Mouse (Mus musculus) ovary, adult 18-20 months (tissue): ENCODE results near the gene Clec4e.
"Not testable (repeated sequence)": the region's sequence is repeated elsewhere in the genome, so short reads cannot be mapped to it uniquely, and the experiment has no call there.

Experiments
- DNase-seq: peaks from one replicate; pipeline ENCODE4 v3.0.0; 2022; ENCODE audit warnings: low spot score, mixed read lengths

Clec4e gene

GRCm38 (mm10) chr6:123289753-123290152, at the start of gene Clec4e:
TSS of gene Clec4e (minus strand) at chr6:123289870.
- no peak for DNase-seq

DNA sequence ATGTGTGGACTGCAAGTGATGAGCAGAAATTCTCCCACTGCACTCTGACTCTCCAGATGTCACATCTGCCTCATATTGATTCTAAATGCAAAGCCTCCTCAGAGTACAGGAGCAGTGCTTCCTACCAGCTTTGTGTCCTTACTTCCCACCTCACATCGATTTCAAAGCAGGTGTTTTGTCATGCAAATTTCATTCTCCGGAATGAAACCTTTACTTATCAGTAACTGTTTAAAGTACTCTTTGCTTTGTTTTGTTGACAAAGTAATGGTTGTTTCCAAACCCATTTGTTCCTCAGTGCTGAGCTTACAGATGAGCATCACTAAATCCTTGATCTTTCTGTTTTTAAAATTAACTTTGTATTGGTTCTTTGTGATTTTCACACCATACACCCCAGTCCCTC, 42.8 kb upstream of the Clec4e start:
- no peak for DNase-seq

DNA sequence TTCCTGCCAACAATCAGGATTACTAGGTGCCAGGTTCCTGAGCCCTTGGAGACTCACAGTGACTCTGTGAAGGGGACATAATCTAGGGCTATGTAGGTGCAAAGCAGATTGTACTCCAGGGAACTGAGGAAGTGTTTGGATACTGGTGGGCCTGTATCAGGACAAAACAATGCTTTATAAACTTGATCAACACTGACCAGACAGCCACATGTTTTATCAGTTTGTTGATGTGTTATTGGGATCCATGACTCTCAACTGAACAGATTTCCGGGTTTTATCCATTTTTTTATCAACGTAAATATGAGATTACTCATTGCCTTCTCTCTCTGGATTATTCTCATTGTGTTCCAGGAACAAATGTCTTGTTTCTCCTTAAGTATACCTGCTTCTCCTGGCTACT, 18.4 kb upstream of the Clec4e start, which contains the start of gene Vmn2r19:
Gene Vmn2r19, plus strand, starts transcription at position 301 of the 400 bp plus-strand sequence.
- no peak for DNase-seq

DNA sequence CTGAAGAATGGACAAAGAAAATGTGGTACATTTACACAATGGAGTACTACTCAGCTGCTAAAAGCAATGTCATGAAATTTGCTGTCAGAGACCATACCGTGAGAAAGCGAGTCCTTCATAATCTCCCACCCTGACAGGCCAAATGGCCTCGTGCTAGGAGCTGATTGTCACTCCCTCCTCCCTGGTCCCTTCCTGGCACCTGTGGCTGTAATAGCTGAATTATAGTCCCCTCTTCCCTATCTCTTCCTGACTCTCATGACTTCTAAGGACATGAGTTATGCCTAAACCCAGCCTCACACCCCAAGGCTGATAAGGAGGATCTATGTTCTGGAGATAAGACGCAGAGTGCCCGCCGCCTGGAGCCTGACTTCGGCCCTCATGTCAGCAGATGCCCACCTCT, 16.6 kb upstream of the Clec4e start:
- DNase-seq: not testable (repeated sequence)

DNA sequence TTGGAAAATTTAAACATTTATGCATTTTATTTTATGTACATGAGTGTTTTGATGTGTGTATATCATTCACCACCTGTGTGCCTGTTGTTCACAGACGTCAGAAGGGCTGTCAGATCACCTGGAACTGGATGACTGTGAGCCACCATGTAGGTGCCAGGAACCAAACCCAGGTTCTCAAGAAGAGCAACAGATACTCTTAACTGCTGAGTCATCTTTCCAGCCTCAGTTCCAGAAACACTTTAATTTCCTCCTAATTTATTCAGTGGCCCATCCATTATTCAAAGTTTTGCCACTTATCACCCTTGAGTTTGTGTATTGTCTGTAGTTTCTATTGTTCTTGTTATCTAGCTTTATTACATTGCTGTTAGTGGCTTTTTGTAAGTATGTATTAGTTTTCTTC, 7.0 kb upstream of the Clec4e start:
- DNase-seq: no peak

- not testable (repeated sequence) for DNase-seq
These were observed 3.8 kb upstream of the Clec4e start for GRCm38 (mm10) chr6:123293509-123293908.

- DNase-seq: no peak
These were observed 3.2 kb upstream of the Clec4e start for GRCm38 (mm10) chr6:123292751-123293400.

- DNase-seq: no peak
These were observed 739 bp downstream of the Clec4e start for GRCm38 (mm10) chr6:123288931-123289330.

DNA sequence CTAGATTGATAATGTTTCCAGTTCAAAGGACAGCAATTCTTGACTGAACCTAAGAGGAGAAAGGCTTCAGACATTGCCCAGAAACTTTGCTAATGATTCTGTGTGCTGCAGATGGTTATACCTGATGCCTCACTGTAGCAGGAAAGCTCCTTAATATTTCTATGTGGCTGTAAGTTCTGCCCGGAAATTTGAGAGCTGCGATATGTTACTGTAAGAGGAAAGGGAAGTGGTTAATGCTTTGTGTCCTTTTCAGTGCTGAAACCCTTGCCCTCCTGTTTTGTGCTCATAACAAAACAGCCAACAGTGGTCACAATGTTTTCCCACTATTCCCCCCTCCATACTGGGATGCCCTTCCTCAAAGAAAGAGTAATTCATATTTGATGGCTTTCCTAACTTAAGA, 3.4 kb downstream of the Clec4e start:
- DNase-seq: no peak

DNA sequence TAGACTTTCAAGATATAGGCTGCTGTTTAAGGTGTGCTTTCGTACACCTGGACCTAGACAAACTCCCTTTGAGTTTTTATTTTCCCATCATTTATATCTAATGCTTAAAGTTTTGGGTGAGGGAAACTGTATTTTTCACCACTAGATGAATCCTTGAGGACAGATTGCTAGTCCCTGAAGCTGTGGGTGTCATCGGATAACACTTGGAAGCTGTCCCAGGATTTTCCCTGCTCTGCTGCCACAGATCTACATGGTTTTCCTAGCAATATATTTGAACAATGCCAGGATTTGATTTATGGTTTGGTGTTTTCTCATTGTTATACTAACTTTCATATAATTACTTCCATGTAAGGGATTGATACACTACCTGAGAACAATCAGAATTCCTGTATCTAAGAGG, 10.2 kb downstream of the Clec4e start:
- DNase-seq: no peak

- DNase-seq: no peak
These were observed 22.7 kb downstream of the Clec4e start for GRCm38 (mm10) chr6:123266945-123267344.

GRCm38 (mm10) chr6:123265809-123266208, 23.9 kb downstream of the Clec4e start:
- DNase-seq: no peak

- DNase-seq: no peak
These were observed 25.5 kb downstream of the Clec4e start for GRCm38 (mm10) chr6:123264194-123264593.

DNA sequence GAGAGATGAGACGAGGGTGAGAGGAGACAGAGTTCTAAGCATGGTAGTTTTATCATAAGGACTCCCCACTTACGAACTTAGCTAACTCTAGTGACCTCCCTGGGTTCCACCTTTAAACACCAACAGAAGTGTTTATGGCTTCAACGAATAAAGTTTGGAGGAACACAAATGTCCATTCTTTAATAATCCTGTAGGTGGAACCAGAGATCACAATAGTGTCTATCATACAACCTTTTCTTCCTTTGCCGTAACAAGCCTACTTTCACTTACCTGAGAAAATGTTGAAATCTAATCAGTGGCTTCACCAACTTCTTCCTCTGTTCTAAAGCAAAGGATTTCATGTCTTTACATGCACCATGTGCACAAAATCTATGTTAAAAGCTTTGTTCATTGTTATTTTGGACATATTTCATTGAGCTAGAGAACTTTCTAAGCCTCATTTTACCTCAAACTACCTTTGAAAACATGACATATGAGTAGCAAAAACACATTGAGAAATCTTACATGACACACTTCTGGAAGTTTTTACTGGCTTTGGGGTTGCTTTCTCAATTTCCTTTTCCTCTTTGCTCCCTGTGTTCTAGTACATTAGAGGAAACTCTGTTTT, 28.0 kb downstream of the Clec4e start, which contains the start of gene Clec4d:
Gene Clec4d, plus strand, starts transcription at position 557 of the 607 bp plus-strand sequence.
- DNase-seq: no peak

DNA sequence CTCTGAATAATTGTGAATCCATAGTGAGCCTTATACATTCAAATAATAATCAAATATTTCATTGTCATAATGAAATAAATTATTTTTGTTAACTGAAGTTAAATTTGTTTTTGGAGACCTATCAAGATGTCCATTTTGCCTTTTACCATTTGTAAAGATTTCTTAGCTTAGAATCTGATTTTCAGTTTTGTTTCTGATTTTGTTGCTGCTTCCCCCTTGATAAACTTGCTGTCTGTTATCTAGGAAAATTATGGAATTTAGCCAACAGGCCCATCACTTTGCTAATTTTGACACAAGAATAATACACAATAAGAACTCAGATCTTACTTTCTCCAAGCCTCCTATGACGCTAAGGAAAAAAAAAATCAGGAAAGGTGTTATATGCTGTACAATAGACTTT, 28.8 kb downstream of the Clec4e start:
- DNase-seq: no peak

DNA sequence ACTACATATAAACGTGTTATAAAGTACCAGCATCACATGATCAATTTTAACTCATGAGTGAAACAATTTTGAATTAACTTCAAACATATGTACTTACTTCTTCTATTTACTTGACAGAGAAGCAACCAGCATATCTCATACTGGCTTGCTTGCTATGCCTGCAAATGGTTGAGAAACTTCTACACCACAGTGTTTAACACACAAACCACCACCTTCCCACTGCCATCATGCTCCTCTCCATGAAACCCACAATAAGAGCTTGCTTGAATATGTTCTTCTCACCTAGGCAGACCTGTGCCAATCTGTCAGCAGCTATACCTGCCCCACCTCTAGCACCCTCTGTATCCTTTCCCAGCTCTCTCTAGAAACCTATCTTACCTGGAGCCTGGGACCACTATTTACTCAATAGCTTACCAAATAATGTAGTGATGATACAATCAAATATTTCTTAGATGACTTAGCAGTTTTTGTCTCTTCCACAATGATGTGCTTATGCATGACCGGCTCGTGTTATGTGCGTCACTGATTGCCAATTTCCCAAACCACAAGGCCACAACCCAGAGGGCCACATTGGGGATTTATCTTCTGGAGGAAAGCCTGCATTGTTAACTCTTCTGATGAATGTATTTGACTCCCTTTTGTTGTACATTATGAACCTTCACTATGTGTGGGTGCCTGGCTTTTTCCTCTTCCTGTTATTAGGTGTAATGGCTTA, 29.6 kb downstream of the Clec4e start:
- no peak for DNase-seq

DNA sequence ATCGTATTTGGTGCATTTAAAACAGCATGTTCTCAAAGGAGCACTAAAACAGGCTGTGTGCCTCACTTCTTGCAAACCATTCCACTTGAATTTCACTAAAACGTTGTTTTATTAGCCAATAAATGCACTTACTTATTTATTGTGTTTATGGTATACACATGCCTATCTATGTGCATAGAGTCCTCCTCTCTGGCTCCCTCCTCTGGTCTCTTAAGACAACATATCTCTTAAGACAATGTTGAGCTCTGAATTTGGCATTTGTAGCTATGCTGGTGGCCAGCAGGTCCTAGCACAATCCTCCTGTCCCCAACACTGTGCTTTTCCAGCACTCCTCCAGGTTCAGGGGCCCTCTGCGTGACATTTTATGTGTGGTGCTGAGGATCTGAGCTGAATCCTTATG, 30.7 kb downstream of the Clec4e start:
- DNase-seq: no peak

DNA sequence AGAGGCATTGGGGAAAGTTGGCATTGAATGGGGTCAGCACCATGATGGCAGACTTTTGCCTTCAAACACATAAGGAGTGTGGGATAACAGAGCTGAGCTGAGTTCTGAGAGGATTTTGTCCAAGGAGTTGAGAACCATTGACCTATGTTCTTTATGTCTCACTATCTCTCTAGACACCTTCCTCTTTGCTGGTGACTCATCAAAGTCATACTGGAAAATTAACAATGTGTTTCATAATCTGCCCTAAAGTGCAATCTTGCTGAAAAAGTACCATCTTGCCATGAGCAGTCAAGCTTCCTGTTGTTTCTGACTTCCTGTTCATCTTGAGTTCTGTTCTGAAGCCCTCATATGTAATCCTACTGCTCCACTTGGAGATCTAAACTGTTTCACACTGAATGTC, 36.9 kb downstream of the Clec4e start:
- DNase-seq: no peak

DNA sequence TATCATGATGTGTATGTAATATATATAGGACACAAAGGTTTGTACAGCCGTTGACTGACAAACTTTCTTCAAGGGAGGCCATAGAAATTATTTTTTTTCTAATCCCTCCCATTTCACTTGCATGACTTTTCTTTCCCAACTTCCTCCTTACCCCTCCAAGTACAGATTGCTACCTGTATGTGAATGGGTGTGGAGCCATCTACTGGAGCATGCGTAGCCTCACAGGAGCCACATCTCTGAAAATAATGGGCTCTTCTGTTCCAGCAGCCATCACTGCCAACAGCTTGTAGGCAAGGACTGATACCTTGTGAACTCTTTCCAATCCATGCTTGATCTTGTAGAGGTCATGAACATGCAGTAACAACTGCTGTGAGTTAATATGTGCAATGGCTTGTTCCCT, 40.8 kb downstream of the Clec4e start:
- not testable (repeated sequence) for DNase-seq

DNA sequence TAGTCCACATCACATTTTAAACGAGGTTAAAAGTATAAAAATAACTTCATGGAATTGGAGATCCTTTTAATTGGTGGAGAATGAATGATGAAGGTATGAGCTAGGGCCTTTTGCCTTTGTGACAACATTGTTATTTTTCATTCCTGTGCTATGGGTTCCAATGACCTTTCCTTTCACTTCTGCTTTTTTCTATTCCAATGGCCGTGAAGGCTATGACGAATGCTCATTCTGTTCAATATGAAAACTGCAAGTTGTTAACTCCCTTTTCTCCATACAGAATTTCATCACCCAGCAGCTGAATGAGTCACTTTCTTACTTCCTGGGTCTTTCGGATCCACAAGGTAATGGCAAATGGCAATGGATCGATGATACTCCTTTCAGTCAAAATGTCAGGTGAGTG, 45.5 kb downstream of the Clec4e start:
- no peak for DNase-seq

- no peak for DNase-seq
These were observed 52.1 kb downstream of the Clec4e start for GRCm38 (mm10) chr6:123237582-123237981.
